In the genomic region with DNA sequence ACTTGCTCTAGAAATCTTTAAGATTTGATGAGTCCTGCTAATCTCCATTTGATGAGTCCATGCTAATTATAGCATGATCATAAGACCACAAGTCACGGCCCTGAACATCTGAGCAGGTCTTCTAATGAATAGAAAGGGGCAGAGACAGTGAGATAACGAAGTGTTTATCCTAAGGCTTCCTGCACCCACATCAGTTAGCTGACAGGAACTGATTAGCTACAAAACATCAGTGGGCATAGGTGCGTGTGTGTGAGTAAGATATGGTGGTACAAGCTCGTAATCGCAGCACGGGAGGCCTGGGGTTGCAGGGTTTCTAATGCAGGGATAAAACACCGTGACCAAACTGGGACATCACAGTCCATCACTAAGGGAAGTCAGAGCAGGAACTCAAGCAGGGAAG, we compare ENCODE assay signal across 28 mouse cellular contexts. TPM values are rescaled to one million over a fixed set of nuclear protein-coding genes. Genes with fewer than 3 reads are reported as not detected.
DNase-seq lines count a peak whose midpoint lies in the region; ATAC-seq and TF ChIP-seq lines count a peak whose summit lies in the region.
"Had no signal": no experiment of that assay in that cellular context is flagged by ENCODE, and none has a peak within 500 bp of the region (broad histone marks: within the 10 kb centered on the region; RNA-seq: fewer than 3 reads in every experiment).

No protein-coding gene starts in this region.

- no peak for DNase-seq in gastrocnemius, adult 2 months
- no peak for DNase-seq in gastrocnemius, postnatal 10 days
- no peak for DNase-seq in midbrain, embryonic 11.5 days (ENCODE audit: low spot score, missing footprints)
- DNase-seq in midbrain, embryonic 10.5 days (ENCODE audit: low spot score), result no peak
- no peak for DNase-seq in left cerebral cortex, adult 11 months (ENCODE audit: low spot score)
- no peak for DNase-seq in left cerebral cortex, postnatal 4 days
- DNase-seq: adrenal gland, adult 2 months; adrenal gland, postnatal 36 days; cerebellum, adult 8-10 months; cerebellum, postnatal 25 days; gastrocnemius, postnatal 36 days; heart, adult 18-20 months; kidney, adult 8-10 months; kidney, postnatal 10 days; layer of hippocampus, postnatal 36 days; lung, postnatal 36 days; thymus, adult 2 months; thymus, postnatal 36 days had no signal

- intact Hi-C loops in gastrocnemius, adult 2 months (cut with DNase I), result no loop called here
- intact Hi-C loops in left cerebral cortex, postnatal 4 days (cut with DNase I), result no loop called here

- no peaks in the 10 kb centered on the region for H3K27me3 ChIP-seq in midbrain, embryonic 11.5 days (ENCODE audit: control insufficient read depth, insufficient read depth, low read length)
- no peaks in the 10 kb centered on the region for H3K27me3 ChIP-seq in midbrain, embryonic 10.5 days (ENCODE audit: low read depth, poor library complexity, severe bottlenecking)
- H3K27me3 ChIP-seq: CH12.LX; lung, embryonic 15.5 days; neural tube, embryonic 12.5 days had no signal

- H3K9me3 ChIP-seq in midbrain, embryonic 11.5 days (ENCODE audit: control insufficient read depth, low read length), result no peaks in the 10 kb centered on the region
- H3K9me3 ChIP-seq in midbrain, embryonic 10.5 days (replicated peaks), result no peaks in the 10 kb centered on the region
- H3K9me3 ChIP-seq: lung, embryonic 15.5 days; neural tube, embryonic 12.5 days had no signal

- H3K79me2 ChIP-seq in macrophage (ENCODE audit: inconsistent target), result peaks cover 100% of the 10 kb centered on the region

- peaks cover 7% of the 10 kb centered on the region; the same call in 1 of the 2 replicates for H3K4me1 ChIP-seq in midbrain, embryonic 11.5 days (ENCODE audit: control insufficient read depth, insufficient read depth, low read length)
- peaks cover 35% of the 10 kb centered on the region for H3K4me1 ChIP-seq in midbrain, embryonic 10.5 days
- H3K4me1 ChIP-seq in bone marrow macrophage, adult 2 months (ENCODE audit: control insufficient read depth, insufficient read depth, low read length), result peaks cover 61% of the 10 kb centered on the region

- 0 out of 2 replicates have a peak, but pooled peaks have one; percentile 44 for ATAC-seq in midbrain, embryonic 11.5 days (ENCODE audit: low FRiP score)
- ATAC-seq: activated CD4-positive, CD25-positive, alpha-beta regulatory T cell, adult 4 months; forebrain, embryonic 14.5 days; intestine, embryonic 16.5 days had no signal

- no peak for TF ChIP-seq POLR2A in bone marrow macrophage, adult 2 months (IDR thresholded peaks at IDR 0.05; ENCODE audit: borderline replicate concordance, low read depth, low read length)

- H3K36me3 ChIP-seq in midbrain, embryonic 11.5 days (ENCODE audit: control insufficient read depth, insufficient read depth, low read length), result no peaks in the 10 kb centered on the region
- 0 out of 2 replicates have a peak, but pooled peaks cover 6% of the 10 kb centered on the region for H3K36me3 ChIP-seq in midbrain, embryonic 10.5 days
- H3K36me3 ChIP-seq in macrophage (ENCODE audit: inconsistent target), result no peaks in the 10 kb centered on the region
- H3K36me3 ChIP-seq: lung, embryonic 15.5 days; neural tube, embryonic 12.5 days had no signal

- 74% methylated on average over 7 of the region's 7 CpGs for WGBS in midbrain, embryonic 11.5 days
- 81% methylated on average over 7 of the region's 7 CpGs for WGBS in midbrain, embryonic 10.5 days
- 91% methylated on average over 7 of the region's 7 CpGs for WGBS in macrophage (ENCODE audit: missing documents)

- TF ChIP-seq CTCF in gastrocnemius, adult 2 months (IDR thresholded peaks at IDR 0.05), result no peak
- TF ChIP-seq CTCF in bone marrow macrophage, adult 2 months (IDR thresholded peaks at IDR 0.05; ENCODE audit: low read depth, low read length), result no peak

- no peak overlapping the region for H3K4me3 ChIP-seq in gastrocnemius, adult 2 months
- H3K4me3 ChIP-seq in midbrain, embryonic 11.5 days (ENCODE audit: low read depth, low read length), result no peak overlapping the region
- no peak overlapping the region for H3K4me3 ChIP-seq in midbrain, embryonic 10.5 days
- no peak overlapping the region for H3K4me3 ChIP-seq in bone marrow macrophage, adult 2 months (ENCODE audit: insufficient read depth, low read length)
- H3K4me3 ChIP-seq in macrophage (ENCODE audit: inconsistent target), result no peak overlapping the region
- H3K4me3 ChIP-seq: lung, embryonic 15.5 days; myocyte; neural tube, embryonic 12.5 days had no signal

- H3K27ac ChIP-seq in gastrocnemius, adult 2 months, result peak overlapping the region; percentile 46
- no peak overlapping the region for H3K27ac ChIP-seq in midbrain, embryonic 11.5 days (ENCODE audit: low read depth, low read length)
- H3K27ac ChIP-seq in midbrain, embryonic 10.5 days (replicated peaks), result no peak overlapping the region
- peak overlapping the region; percentile 51 for H3K27ac ChIP-seq in bone marrow macrophage, adult 2 months (ENCODE audit: insufficient read depth, low read depth, low read length)
- peak overlapping the region; percentile 44 for H3K27ac ChIP-seq in macrophage
- H3K27ac ChIP-seq: lung, embryonic 15.5 days; neural tube, embryonic 12.5 days had no signal

- no peak overlapping the region for H3K9ac ChIP-seq in midbrain, embryonic 11.5 days (ENCODE audit: low read length)
- H3K9ac ChIP-seq: lung, embryonic 15.5 days; neural tube, embryonic 12.5 days had no signal

- no peak overlapping the region for H3K4me2 ChIP-seq in midbrain, embryonic 11.5 days
- H3K4me2 ChIP-seq: heart, embryonic 11.5 days; lung, embryonic 15.5 days; neural tube, embryonic 12.5 days had no signal

RNA-seq across cellular contexts. Expression of a gene that starts 37.7 kb away (rescaled TPM):
- total RNA-seq in gastrocnemius, adult 2 months (2021), result 10 to 100 TPM; 35.3 to 43.2 TPM
- total RNA-seq in gastrocnemius, postnatal 10 days (2021), result 10 to 100 TPM; 56.2 to 79.7 TPM
- polyA plus RNA-seq in midbrain, embryonic 11.5 days (2014; fragmentation: Nextera tagmentation; extraction: Ambion mirVana), result 32.5 and 36.2 TPM in 2 replicates
- polyA plus RNA-seq in midbrain, embryonic 10.5 days (2016; fragmentation: Nextera tagmentation; extraction: Ambion mirVana), result 19.0 and 24.6 TPM in 2 replicates
- 49.9 and 55.9 TPM in 2 replicates for polyA plus RNA-seq in bone marrow macrophage, adult 2 months (2012; ENCODE audit: insufficient read depth, insufficient read length, missing spikeins)
- total RNA-seq in macrophage (2018; cell fraction: chromatin; rRNA removed), result 1,000 to 10,000 TPM in 2 of 26 experiments, 100 to 1,000 TPM in 24; 317 to 1,205 (median 516) TPM
- total RNA-seq in macrophage (2018; cell fraction: cytosol; rRNA removed), result 10 to 100 TPM; 29.2 to 82.8 (median 51.9) TPM
- 100 to 1,000 TPM; 134 to 649 (median 234) TPM for total RNA-seq in macrophage (2018; cell fraction: nucleus; rRNA removed)
- polyA plus RNA-seq in macrophage (2018), result 32.7 to 38.3 TPM (median 37.4 TPM) in 3 replicates
- 100 to 1,000 TPM; 278 to 290 TPM for total RNA-seq in left cerebral cortex, postnatal 4 days (2021)

Comparison
In these comparisons a context has a peak if more than half of its experiments do, and no peak if none do; other contexts are left out.
1. H3K27ac ChIP-seq: peak in gastrocnemius, adult 2 months (single experiment), bone marrow macrophage, adult 2 months (single experiment) and macrophage (single experiment); none in midbrain, embryonic 11.5 days (single experiment) and midbrain, embryonic 10.5 days (single experiment).